Mouse (Mus musculus): ENCODE measurements around the gene Pik3cg. TPM values are rescaled to one million over a fixed set of nuclear protein-coding genes. Genes with fewer than 3 reads are reported as not detected.

The Pik3cg gene
- polyA plus RNA-seq, 1 experiment: 3.4 TPM

DNA sequence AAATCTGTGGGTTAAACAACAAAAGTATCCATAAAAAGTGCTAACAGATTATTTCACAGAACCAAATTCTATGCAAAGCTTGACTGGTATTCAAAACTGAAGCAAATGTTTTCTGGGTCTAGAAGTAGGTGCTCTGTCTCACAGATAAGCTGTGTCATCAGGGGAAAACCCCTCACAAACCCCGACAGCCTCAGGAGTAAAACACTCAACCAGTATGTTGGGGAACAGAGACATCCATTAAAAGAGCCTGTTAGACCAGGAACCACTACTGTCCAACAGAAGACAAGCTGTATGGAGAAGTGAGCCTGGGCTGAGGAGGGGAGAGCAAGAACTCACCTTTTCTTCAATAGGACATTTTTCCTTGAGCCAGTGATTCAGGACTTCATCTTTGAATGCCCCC is 14.1 kb downstream of the Pik3cg start:
- peaks cover 4% of the 10 kb centered on the region for H3K36me3 ChIP-seq (ENCODE audit: control insufficient read depth, insufficient read depth, low read length)
- H3K4me3 ChIP-seq (ENCODE audit: low read depth, low read length): no peak overlapping the region
- no peaks in the 10 kb centered on the region for H3K27me3 ChIP-seq (ENCODE audit: control insufficient read depth, insufficient read depth, low read length)
- TF ChIP-seq CTCF (IDR thresholded peaks at IDR 0.05; ENCODE audit: extremely low read depth, insufficient read length, insufficient replicate concordance, low read depth, low read length) (no peak), POLR2A (IDR thresholded peaks at IDR 0.05; ENCODE audit: low read depth, low read length) (no peak)
- H3K4me1 ChIP-seq (ENCODE audit: control insufficient read depth, insufficient read depth, insufficient read length, low read length): no peaks in the 10 kb centered on the region
- WGBS: 58% methylated on average over 1 of the region's 1 CpGs
- H3K27ac ChIP-seq (ENCODE audit: insufficient read depth, low read depth, low read length): no peak overlapping the region

DNA sequence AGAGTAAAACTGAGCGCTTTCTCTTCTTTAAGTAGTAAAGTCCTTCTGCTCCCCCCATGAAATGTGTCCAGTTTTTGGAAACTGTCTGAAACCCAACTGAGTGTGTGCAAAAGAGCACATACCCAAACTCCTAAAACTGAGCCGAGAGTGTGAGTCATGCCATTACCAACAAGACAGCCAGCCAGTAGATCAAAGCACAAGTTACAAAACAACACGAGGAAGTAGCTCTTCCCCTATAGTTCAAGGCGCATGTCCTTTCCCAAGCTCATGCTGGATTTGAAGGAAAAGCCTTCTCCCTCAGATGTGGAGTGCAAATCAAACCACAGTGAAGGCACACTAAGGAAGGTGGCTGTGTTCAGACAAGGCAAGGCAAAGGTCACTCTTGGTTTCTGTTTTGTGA is 17.5 kb downstream of the Pik3cg start:
- H3K27me3 ChIP-seq (ENCODE audit: control insufficient read depth, insufficient read depth, low read length): no peaks in the 10 kb centered on the region
- H3K4me3 ChIP-seq (ENCODE audit: low read depth, low read length): no peak overlapping the region
- no peak overlapping the region for H3K27ac ChIP-seq (ENCODE audit: insufficient read depth, low read depth, low read length)
- peaks cover 2% of the 10 kb centered on the region for H3K36me3 ChIP-seq (ENCODE audit: control insufficient read depth, insufficient read depth, low read length)
- TF ChIP-seq CTCF (IDR thresholded peaks at IDR 0.05; ENCODE audit: extremely low read depth, insufficient read length, insufficient replicate concordance, low read depth, low read length): no peak
- 58% methylated on average over 4 of the region's 4 CpGs for WGBS
- H3K4me1 ChIP-seq (ENCODE audit: control insufficient read depth, insufficient read depth, insufficient read length, low read length): peaks cover 6% of the 10 kb centered on the region; the same call in 1 of the 2 replicates

DNA sequence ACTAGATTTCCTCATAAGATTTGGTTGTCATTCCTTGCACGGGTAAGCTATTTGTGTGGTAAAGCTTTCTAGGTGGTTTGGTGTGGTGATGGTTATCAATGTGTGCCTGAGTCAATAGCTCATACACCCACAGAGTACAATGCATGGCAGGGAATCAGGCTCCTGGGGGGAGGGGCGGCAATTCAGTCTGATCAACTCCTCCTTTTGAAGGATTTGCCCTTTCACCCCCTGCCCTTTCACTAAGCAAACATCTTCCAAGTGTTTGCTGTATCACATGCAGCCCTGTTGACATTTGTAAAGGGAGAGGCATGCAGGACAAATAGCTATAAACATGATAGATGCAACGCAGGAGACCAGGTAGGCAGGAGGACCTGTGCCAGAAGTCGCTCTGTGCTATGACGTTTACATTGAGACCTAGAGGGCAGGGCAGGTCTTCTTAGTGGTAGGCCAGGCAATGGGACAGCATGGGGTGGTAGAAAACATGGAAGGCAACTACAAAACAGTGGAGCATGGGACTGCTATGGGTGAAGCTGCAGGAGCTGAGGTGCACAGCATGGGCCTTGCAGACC is 20.7 kb downstream of the Pik3cg start:
- no peaks in the 10 kb centered on the region; the same call in 1 of the 2 replicates for H3K36me3 ChIP-seq (ENCODE audit: control insufficient read depth, insufficient read depth, low read length)
- H3K4me1 ChIP-seq (ENCODE audit: control insufficient read depth, insufficient read depth, insufficient read length, low read length): peaks cover 6% of the 10 kb centered on the region; the same call in 1 of the 2 replicates
- TF ChIP-seq CTCF (IDR thresholded peaks at IDR 0.05; ENCODE audit: extremely low read depth, insufficient read length, insufficient replicate concordance, low read depth, low read length) (no peak), POLR2A (IDR thresholded peaks at IDR 0.05; ENCODE audit: low read depth, low read length) (no peak)

DNA sequence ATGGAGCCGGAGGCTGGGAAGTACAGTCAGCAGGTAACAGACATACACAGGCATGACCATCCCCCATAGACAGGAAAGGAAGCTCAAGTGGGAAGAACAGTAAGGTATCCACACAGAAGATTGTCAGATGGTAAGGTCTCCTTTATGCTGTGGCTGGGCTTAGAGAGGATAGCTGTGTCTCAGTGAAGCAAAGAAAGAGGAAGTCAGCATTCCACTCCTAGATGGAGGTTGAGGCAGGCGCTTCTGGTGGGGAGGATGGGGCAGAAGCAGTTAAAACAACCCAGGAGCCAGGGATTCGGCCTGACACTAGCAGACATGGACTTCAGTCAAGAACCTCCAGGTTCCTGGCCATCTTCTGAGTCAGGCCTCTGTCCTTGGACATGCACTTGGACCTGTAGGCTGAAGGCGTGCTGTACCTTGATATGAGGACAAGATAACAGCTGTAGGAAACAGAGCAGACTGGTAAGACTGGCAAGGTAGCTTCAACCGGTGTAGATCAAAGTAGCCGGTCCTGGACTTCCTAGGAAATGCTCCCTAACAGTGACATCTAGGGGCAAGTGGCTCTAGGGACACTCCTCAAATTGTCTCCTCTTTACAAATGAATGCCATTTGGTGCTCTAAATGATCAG is 21.7 kb downstream of the Pik3cg start:
- Histone ChIP-seq H3K36me3 (ENCODE audit: control insufficient read depth, insufficient read depth, low read length) (no peaks in the 10 kb centered on the region; the same call in 1 of the 2 replicates), H3K4me3 (ENCODE audit: low read depth, low read length) (no peak overlapping the region), H3K27me3 (ENCODE audit: control insufficient read depth, insufficient read depth, low read length) (no peaks in the 10 kb centered on the region), H3K4me1 (ENCODE audit: control insufficient read depth, insufficient read depth, insufficient read length, low read length) (peaks cover 6% of the 10 kb centered on the region; the same call in 1 of the 2 replicates), H3K27ac (ENCODE audit: insufficient read depth, low read depth, low read length) (no peak overlapping the region)
- 66% methylated on average over 6 of the region's 6 CpGs for WGBS
- no peak for TF ChIP-seq CTCF (IDR thresholded peaks at IDR 0.05; ENCODE audit: extremely low read depth, insufficient read length, insufficient replicate concordance, low read depth, low read length)
- no peak for TF ChIP-seq POLR2A (IDR thresholded peaks at IDR 0.05; ENCODE audit: low read depth, low read length)

More for the DNA sequence above, 20.7 kb downstream of the Pik3cg start:
- Histone ChIP-seq H3K27me3 (ENCODE audit: control insufficient read depth, insufficient read depth, low read length) (no peaks in the 10 kb centered on the region), H3K27ac (ENCODE audit: insufficient read depth, low read depth, low read length) (no peak overlapping the region), H3K4me3 (ENCODE audit: low read depth, low read length) (no peak overlapping the region)
- 29% methylated on average over 5 of the region's 5 CpGs for WGBS

DNA sequence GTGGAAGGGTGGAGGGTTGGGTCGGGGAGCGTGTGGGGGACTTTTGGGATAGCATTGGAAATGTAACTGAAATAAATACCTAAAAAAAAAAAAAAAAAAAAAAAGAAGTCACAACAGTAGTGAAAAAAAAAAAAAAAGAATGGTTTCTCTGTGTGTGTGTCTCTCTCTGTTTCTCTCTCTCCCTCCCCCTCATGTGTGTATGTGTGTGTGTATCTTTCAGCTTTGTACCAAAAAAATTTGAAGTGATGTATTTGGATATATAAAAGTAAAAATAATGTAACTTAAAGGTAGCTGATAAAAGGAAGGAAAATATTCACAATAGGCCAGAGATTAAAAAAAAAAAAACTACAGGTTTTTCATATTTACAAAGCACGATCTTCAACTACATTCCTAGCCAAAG is 23.6 kb downstream of the Pik3cg start:
- TF ChIP-seq POLR2A (IDR thresholded peaks at IDR 0.05; ENCODE audit: low read depth, low read length) (no peak), CTCF (IDR thresholded peaks at IDR 0.05; ENCODE audit: extremely low read depth, insufficient read length, insufficient replicate concordance, low read depth, low read length) (no peak)
- no peak overlapping the region for H3K4me3 ChIP-seq (ENCODE audit: low read depth, low read length)
- WGBS: 93% methylated on average over 3 of the region's 3 CpGs
- no peak overlapping the region for H3K27ac ChIP-seq (ENCODE audit: insufficient read depth, low read depth, low read length)
- peaks cover 6% of the 10 kb centered on the region; the same call in 1 of the 2 replicates for H3K4me1 ChIP-seq (ENCODE audit: control insufficient read depth, insufficient read depth, insufficient read length, low read length)
- H3K27me3 ChIP-seq (ENCODE audit: control insufficient read depth, insufficient read depth, low read length): no peaks in the 10 kb centered on the region
- no peaks in the 10 kb centered on the region for H3K36me3 ChIP-seq (ENCODE audit: control insufficient read depth, insufficient read depth, low read length)

DNA sequence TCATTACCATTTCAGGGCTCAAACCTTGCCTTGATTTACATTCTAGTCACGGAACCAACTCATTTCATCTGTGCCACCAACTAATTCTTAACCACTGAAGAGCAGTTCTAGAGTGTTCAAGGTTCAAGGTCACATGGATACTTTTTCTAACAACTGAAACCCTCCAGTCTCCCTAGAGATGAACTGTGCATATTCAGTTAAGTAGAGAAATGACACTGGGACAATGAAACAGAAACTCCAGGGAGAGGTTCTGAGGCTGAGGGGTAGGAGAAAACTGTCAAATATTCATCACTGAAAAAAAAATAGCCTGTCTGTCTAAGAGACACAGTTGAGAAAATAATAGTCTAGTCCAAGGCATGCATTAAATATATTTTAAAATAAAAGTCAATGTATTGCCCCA is 24.9 kb downstream of the Pik3cg start:
- Histone ChIP-seq H3K27ac (ENCODE audit: insufficient read depth, low read depth, low read length) (no peak overlapping the region), H3K27me3 (ENCODE audit: control insufficient read depth, insufficient read depth, low read length) (no peaks in the 10 kb centered on the region), H3K4me1 (ENCODE audit: control insufficient read depth, insufficient read depth, insufficient read length, low read length) (peaks cover 6% of the 10 kb centered on the region; the same call in 1 of the 2 replicates), H3K36me3 (ENCODE audit: control insufficient read depth, insufficient read depth, low read length) (no peaks in the 10 kb centered on the region), H3K4me3 (ENCODE audit: low read depth, low read length) (no peak overlapping the region)
- TF ChIP-seq POLR2A (IDR thresholded peaks at IDR 0.05; ENCODE audit: low read depth, low read length): no peak
- no peak for TF ChIP-seq CTCF (IDR thresholded peaks at IDR 0.05; ENCODE audit: extremely low read depth, insufficient read length, insufficient replicate concordance, low read depth, low read length)
- WGBS: 81% methylated on average over 1 of the region's 1 CpGs

DNA sequence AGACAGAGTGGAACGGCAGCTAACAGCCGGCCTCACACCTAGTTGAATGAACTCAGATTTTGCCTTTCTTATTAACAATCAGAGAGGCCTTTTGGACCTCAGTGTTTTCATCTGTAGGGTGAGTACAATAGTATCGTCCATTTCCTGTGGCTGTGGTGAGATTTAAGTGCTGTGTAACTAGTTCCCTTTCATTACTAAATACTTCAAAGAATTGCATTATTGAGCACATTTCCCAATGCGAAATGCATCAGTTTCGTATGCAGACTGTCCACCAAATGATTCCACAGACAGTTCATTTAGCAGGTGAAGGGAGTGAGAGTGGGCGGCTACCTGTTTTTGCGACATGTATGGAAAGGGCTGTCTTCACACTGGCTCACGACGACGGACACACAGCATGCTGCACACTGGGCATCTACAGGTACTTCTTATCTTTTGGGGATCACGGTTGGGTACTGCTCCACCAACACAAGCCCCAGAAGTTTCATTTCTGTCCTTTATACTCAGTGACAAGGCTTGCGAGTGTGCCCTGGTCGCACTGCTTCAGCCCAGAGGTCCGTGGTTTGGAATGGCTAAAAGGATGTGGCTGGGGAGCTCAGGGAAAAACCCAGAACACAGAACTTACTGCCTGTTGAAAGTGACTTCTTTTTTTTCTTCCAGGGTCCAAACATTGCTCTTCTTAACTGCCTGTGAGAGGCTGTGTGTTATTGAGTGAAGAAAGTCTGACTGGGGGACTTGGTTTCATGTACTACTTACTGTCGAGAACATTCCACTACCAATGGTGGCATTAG is 25.6 kb downstream of the Pik3cg start:
- Histone ChIP-seq H3K27ac (ENCODE audit: insufficient read depth, low read depth, low read length) (no peak overlapping the region), H3K4me1 (ENCODE audit: control insufficient read depth, insufficient read depth, insufficient read length, low read length) (peaks cover 6% of the 10 kb centered on the region; the same call in 1 of the 2 replicates), H3K4me3 (ENCODE audit: low read depth, low read length) (no peak overlapping the region), H3K27me3 (ENCODE audit: control insufficient read depth, insufficient read depth, low read length) (no peaks in the 10 kb centered on the region), H3K36me3 (ENCODE audit: control insufficient read depth, insufficient read depth, low read length) (no peaks in the 10 kb centered on the region)
- no peak for TF ChIP-seq POLR2A (IDR thresholded peaks at IDR 0.05; ENCODE audit: low read depth, low read length)
- TF ChIP-seq CTCF (IDR thresholded peaks at IDR 0.05; ENCODE audit: extremely low read depth, insufficient read length, insufficient replicate concordance, low read depth, low read length): no peak
- WGBS: 82% methylated on average over 15 of the region's 15 CpGs
